14 mouse cellular contexts compared by ENCODE assay signal in genomic region chr16:95262706-95263363, GRCm38 (mm10). TPM values are rescaled to one million over a fixed set of nuclear protein-coding genes. Genes with fewer than 3 reads are reported as not detected.
DNase-seq lines count a peak whose midpoint lies in the region; ATAC-seq and TF ChIP-seq lines count a peak whose summit lies in the region.
"Had no signal": no experiment of that assay in that cellular context is flagged by ENCODE, and none has a peak within 500 bp of the region (broad histone marks: within the 10 kb centered on the region; RNA-seq: fewer than 3 reads in every experiment).

No protein-coding gene starts in this region.

- peak in 1 of 2 experiments; percentile 59 for DNase-seq in spleen, adult 2 months (ENCODE audit: low read depth in 1 of 2, low spot score in 2 of 2)
- DNase-seq in spleen, postnatal 4 days (ENCODE audit: low spot score in 2 of 2), result no peak
- DNase-seq in right cerebral cortex, postnatal 10 days (ENCODE audit: low spot score in 2 of 2), result no peak
- no peak for DNase-seq in cerebellum, adult 8-10 months
- no peak for DNase-seq in layer of hippocampus, adult 11-12 months (ENCODE audit: low spot score)
- DNase-seq: cerebellum, adult 2 months; lung, adult 2 months; midbrain, embryonic 14.5 days; right cerebral cortex, adult 18-20 months had no signal

- H3K36me3 ChIP-seq in spleen, adult 2 months (ENCODE audit: control insufficient read depth, insufficient read depth, low read length), result no peaks in the 10 kb centered on the region
- H3K36me3 ChIP-seq in embryonic facial prominence, embryonic 13.5 days, result no peaks in the 10 kb centered on the region
- H3K36me3 ChIP-seq: hindbrain, embryonic 13.5 days; stomach, embryonic 15.5 days had no signal

- no peak for TF ChIP-seq POLR2A in spleen, adult 2 months (IDR thresholded peaks at IDR 0.05; ENCODE audit: low read depth, low read length)

- 0 out of 2 replicates have a peak overlapping the region, but pooled peaks have one; percentile 1 for H3K27ac ChIP-seq in spleen, adult 2 months (ENCODE audit: insufficient read depth, low read length)
- H3K27ac ChIP-seq in embryonic facial prominence, embryonic 13.5 days, result peak overlapping the region; percentile 63
- H3K27ac ChIP-seq: hindbrain, embryonic 13.5 days; stomach, embryonic 15.5 days had no signal

- 18% methylated on average over 15 of the region's 15 CpGs for WGBS in spleen, adult 2 months
- WGBS in embryonic facial prominence, embryonic 13.5 days, result 45% methylated on average over 15 of the region's 15 CpGs

- H3K9ac ChIP-seq in embryonic facial prominence, embryonic 13.5 days, result no peak overlapping the region
- H3K9ac ChIP-seq: hindbrain, embryonic 13.5 days; stomach, embryonic 15.5 days had no signal

- H3K4me3 ChIP-seq in spleen, adult 2 months (ENCODE audit: extremely low read depth, insufficient read depth, insufficient read length), result no peak overlapping the region
- no peak overlapping the region for H3K4me3 ChIP-seq in embryonic facial prominence, embryonic 13.5 days
- H3K4me3 ChIP-seq: erythroblast, embryonic 14.5 days; hindbrain, embryonic 13.5 days; stomach, embryonic 15.5 days had no signal

- no peaks in the 10 kb centered on the region for H3K9me3 ChIP-seq in embryonic facial prominence, embryonic 13.5 days
- H3K9me3 ChIP-seq: hindbrain, embryonic 13.5 days; stomach, embryonic 15.5 days had no signal

- H3K4me1 ChIP-seq in spleen, adult 2 months (ENCODE audit: control insufficient read depth, insufficient read depth, insufficient read length), result no peaks in the 10 kb centered on the region
- peaks cover 38% of the 10 kb centered on the region for H3K4me1 ChIP-seq in embryonic facial prominence, embryonic 13.5 days
- H3K4me1 ChIP-seq: hindbrain, embryonic 13.5 days; stomach, embryonic 15.5 days had no signal

- ATAC-seq in embryonic facial prominence, embryonic 13.5 days (ENCODE audit: insufficient number of reproducible peaks, insufficient read depth, low FRiP score, low TSS enrichment, low read depth), result no peak
- peak; percentile 88 for ATAC-seq in megakaryocyte progenitor cell, adult 5-6 weeks (replicated peaks; ENCODE audit: poor library complexity)

- TF ChIP-seq CTCF in spleen, adult 2 months (IDR thresholded peaks at IDR 0.05; ENCODE audit: extremely low read depth, insufficient read depth, insufficient read length, insufficient replicate concordance), result no peak

- no peak overlapping the region for H3K4me2 ChIP-seq in embryonic facial prominence, embryonic 13.5 days
- H3K4me2 ChIP-seq: hindbrain, embryonic 13.5 days; stomach, embryonic 15.5 days had no signal

- no peaks in the 10 kb centered on the region for H3K27me3 ChIP-seq in spleen, adult 2 months (ENCODE audit: control insufficient read depth, insufficient read depth, low read length)
- 0 out of 2 replicates have a peak, but pooled peaks cover 2% of the 10 kb centered on the region for H3K27me3 ChIP-seq in embryonic facial prominence, embryonic 13.5 days
- H3K27me3 ChIP-seq: stomach, embryonic 15.5 days had no signal

RNA-seq across cellular contexts. Expression of gene Kcnj15, which starts 5.5 kb away (rescaled TPM):
- 0.19 and 0.60 TPM in 2 replicates for polyA plus RNA-seq in spleen, adult 2 months (2012; rRNA removed)
- 1.4 and 1.5 TPM in 2 replicates for polyA plus RNA-seq in embryonic facial prominence, embryonic 13.5 days (2015; fragmentation: Nextera tagmentation; extraction: Ambion mirVana)
- total RNA-seq in megakaryocyte progenitor cell, adult 5-6 weeks (2015), result not detected in 2 replicates
- under 0.01 TPM in 1 of 2 replicates, not detected in the other for total RNA-seq in megakaryocyte progenitor cell, adult 5-6 weeks (2017)
- polyA plus RNA-seq: cerebellum, adult 2 months; midbrain, embryonic 14.5 days had no signal
